Mouse (Mus musculus) myocyte (in vitro differentiated cells): ENCODE data around the gene Gm9833.

Experiments
- CEBPB ChIP-seq: IDR thresholded peaks from 2 replicates; pipeline ENCODE4 v1.6.1; 2011; ENCODE audit warnings: mild to moderate bottlenecking, moderate library complexity; ENCODE audit not compliant: poor library complexity, insufficient read depth, severe bottlenecking
- MAX ChIP-seq: IDR thresholded peaks from one replicate; pipeline ENCODE4 v1.6.1; 2011; ENCODE audit warnings: low read depth, mild to moderate bottlenecking, control low read depth
- MYOD1 ChIP-seq, 3 experiments: IDR thresholded peaks; one replicate each; pipeline ENCODE4 v1.6.1; 2011; ENCODE audit warnings: control low read depth in 2 of 3, low read depth in 2 of 3, mild to moderate bottlenecking in 2 of 3, moderate library complexity in 1 of 3; ENCODE audit not compliant: insufficient read length in 2 of 3, control insufficient read depth in 1 of 3
- MYOG ChIP-seq, 3 experiments: IDR thresholded peaks; one replicate each; pipeline ENCODE4 v1.6.1; 2011; ENCODE audit warnings: control low read depth in 2 of 3, low read depth in 2 of 3, mild to moderate bottlenecking in 2 of 3; ENCODE audit not compliant: insufficient read length in 2 of 3, control insufficient read depth in 1 of 3, insufficient read depth in 1 of 3
- POLR2A ChIP-seq: IDR thresholded peaks from one replicate; pipeline ENCODE4 v1.6.1; 2011; ENCODE audit warnings: low read depth, mild to moderate bottlenecking, control low read depth, moderate library complexity; ENCODE audit not compliant: insufficient read length
- POLR2AphosphoS2 ChIP-seq: IDR thresholded peaks from one replicate; pipeline ENCODE4 v1.6.1; 2011; ENCODE audit warnings: low read depth, control low read depth; ENCODE audit not compliant: insufficient read length
- SRF ChIP-seq: IDR thresholded peaks from one replicate; pipeline ENCODE4 v1.6.1; 2011; ENCODE audit warnings: low read depth; ENCODE audit not compliant: control insufficient read depth, insufficient read length
- TCF12 ChIP-seq: IDR thresholded peaks from one replicate; pipeline ENCODE4 v1.6.1; 2011; ENCODE audit warnings: mild to moderate bottlenecking, control low read depth; ENCODE audit not compliant: poor library complexity, insufficient read depth, severe bottlenecking
- USF1 ChIP-seq: IDR thresholded peaks from one replicate; pipeline ENCODE4 v1.6.1; 2011; ENCODE audit warnings: low read depth, mild to moderate bottlenecking, control low read depth, moderate library complexity

DNA sequence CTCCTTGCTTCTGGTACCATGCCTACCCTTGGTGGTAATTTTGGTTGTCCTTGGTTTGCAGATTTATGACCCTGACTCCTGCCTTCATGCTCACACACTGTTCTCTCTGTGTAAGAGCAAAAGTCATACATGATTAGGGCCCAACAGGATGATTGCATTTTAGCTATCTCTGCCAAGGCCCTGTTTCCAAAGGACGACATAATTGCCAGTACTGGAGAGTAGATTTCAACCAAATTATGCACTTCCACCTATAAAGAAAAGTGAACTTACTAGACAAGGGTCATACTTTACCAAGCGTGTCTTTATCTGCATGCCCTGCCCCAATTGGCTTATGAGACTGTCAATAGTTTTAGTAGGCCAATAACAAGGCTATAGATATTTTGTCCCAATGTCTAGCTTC lies 9.8 kb upstream of the Gm9833 start:
- TF ChIP-seq USF1 (no peak), POLR2A (no peak), CEBPB (no peak), SRF (no peak), POLR2AphosphoS2 (no peak), MAX (no peak), MYOD1 (IDR thresholded peaks at IDR 0.05; ENCODE audit: control insufficient read depth in 1 of 3, insufficient read length in 2 of 3, low read depth in 2 of 3) (no peak), TCF12 (no peak), MYOG (IDR thresholded peaks at IDR 0.05; ENCODE audit: control insufficient read depth in 1 of 3, insufficient read depth in 1 of 3, insufficient read length in 2 of 3, low read depth in 2 of 3) (no peak)
